Mouse (Mus musculus) liver, adult (tissue): ENCODE data around the gene Nhej1.

Experiments
- GATA4 ChIP-seq: IDR thresholded peaks from 2 replicates; pipeline ENCODE4 v1.6.1; 2014; ENCODE audit warnings: mild to moderate bottlenecking, low read length; ENCODE audit not compliant: insufficient replicate concordance

Gene Nhej1

GRCm38 (mm10) chr1:75016846-75017245, 108.2 kb downstream of the Nhej1 start:
- no peak for TF ChIP-seq GATA4

GRCm38 (mm10) chr1:75015551-75016265, 109.3 kb downstream of the Nhej1 start:
- TF ChIP-seq GATA4: no peak

GRCm38 (mm10) chr1:75014210-75014845, 110.7 kb downstream of the Nhej1 start:
- TF ChIP-seq GATA4: no peak

GRCm38 (mm10) chr1:75010817-75011216, 114.2 kb downstream of the Nhej1 start:
- no peak for TF ChIP-seq GATA4

GRCm38 (mm10) chr1:75010203-75010602, 114.8 kb downstream of the Nhej1 start:
- no peak for TF ChIP-seq GATA4

- TF ChIP-seq GATA4: no peak
Measured at GRCm38 (mm10) chr1:75006016-75006415, 119.0 kb downstream of the Nhej1 start.

- no peak for TF ChIP-seq GATA4
Measured at GRCm38 (mm10) chr1:75001183-75001582, 123.8 kb downstream of the Nhej1 start.

- TF ChIP-seq GATA4: no peak
Measured at GRCm38 (mm10) chr1:75000496-75000895, 124.5 kb downstream of the Nhej1 start.

- no peak for TF ChIP-seq GATA4
Measured at GRCm38 (mm10) chr1:74999173-74999572, 125.8 kb downstream of the Nhej1 start.

GRCm38 (mm10) chr1:74997231-74997630, 127.8 kb downstream of the Nhej1 start:
- no peak for TF ChIP-seq GATA4

- no peak for TF ChIP-seq GATA4
Measured at GRCm38 (mm10) chr1:74977001-74977400, 148.0 kb downstream of the Nhej1 start.

- no peak for TF ChIP-seq GATA4
Measured at GRCm38 (mm10) chr1:74975936-74976335, 149.1 kb downstream of the Nhej1 start.

- no peak for TF ChIP-seq GATA4
Measured at GRCm38 (mm10) chr1:74973590-74973989, 151.4 kb downstream of the Nhej1 start.

GRCm38 (mm10) chr1:74971353-74972050, 153.5 kb downstream of the Nhej1 start:
- no peak; the same call in 1 of the 2 replicates for TF ChIP-seq GATA4

- no peak for TF ChIP-seq GATA4
Measured at GRCm38 (mm10) chr1:74967962-74968580, 156.9 kb downstream of the Nhej1 start.
